Mouse (Mus musculus) heart, postnatal 14 days (tissue): ENCODE data around the gene Dusp28. TPM values are rescaled to one million over a fixed set of nuclear protein-coding genes. Genes with fewer than 3 reads are reported as not detected.
A peak's percentile ranks its signal among the peaks of the same experiment; 100 is the strongest.

Experiments used
- DNase-seq, 2 experiments: peaks; one replicate each; pipeline ENCODE4 v3.0.0; 2021 to 2022
- intact Hi-C: fragments of 180-260 bp; cut with DNase I; formaldehyde crosslinking; loops from one replicate; pipeline ENCODE4 v1.15.1; 2025
- total RNA-seq, 2 experiments: library from RNA; stranded (reverse); gene quantifications; 2 replicates each; pipeline ENCODE4 v1.2.3; 2021

Dusp28 gene
- total RNA-seq, 2 experiments from 2014 or later = 10.7 to 12.6 TPM

DNA sequence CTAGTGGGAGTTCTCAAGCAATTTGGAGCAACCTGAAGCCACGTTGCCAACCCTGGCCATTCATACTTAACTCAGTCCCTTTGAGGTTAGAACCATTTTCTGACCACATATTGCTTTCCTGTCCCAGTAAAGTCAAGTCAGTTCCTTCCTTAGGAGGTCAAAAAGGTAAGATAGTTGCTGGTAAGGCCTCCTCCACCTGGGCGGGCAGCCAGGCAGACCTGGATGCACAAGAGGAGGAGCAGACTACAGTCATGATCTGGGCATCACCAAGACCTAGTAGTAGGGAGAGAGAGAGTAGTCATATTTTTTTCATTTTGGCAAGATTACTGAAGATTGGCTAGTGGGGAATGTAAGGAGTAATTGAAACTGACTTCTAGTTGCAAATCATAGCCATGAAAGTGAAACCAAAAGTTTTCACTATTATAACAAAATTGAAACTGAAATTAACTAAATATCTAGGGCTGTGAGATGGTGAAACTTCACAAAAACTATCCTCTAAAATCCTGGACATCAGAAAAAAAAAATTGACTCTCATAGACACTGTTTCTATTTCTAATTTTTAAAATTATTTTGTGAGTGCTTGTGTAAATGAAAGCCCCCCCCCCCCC, 974 bp upstream of the Dusp28 start:
- intact Hi-C loops = no loop called here
- DNase-seq = no peak

GRCm38 (mm10) chr1:92907632-92908360, 1.0 kb downstream of the Dusp28 start:
- no peak for DNase-seq
- intact Hi-C loops = no loop called here

GRCm38 (mm10) chr1:92908664-92909063, 1.9 kb downstream of the Dusp28 start:
- intact Hi-C loops = no loop called here
- DNase-seq = no peak

DNA sequence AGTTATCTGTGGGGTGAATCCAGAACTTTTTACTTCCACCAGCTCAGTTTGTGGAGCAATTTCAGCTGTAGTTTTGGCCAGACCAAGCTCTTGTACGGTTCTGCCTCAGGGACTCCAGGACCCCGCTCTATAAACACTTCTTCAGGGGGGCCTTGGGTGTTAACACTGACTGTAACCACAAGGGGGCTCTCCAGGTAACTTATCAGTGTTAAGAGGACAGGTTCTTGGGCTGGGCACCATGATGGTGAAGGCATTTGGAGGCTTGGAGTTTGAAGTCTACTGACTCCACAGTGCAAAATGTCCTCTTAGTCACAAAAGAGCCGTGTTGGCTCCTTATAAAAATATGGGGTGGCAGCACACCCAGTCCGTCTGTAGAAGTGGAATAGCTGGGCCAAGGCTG, 2.3 kb downstream of the Dusp28 start:
- intact Hi-C loops = no loop called here
- no peak for DNase-seq

GRCm38 (mm10) chr1:92910239-92910885, 3.6 kb downstream of the Dusp28 start, which contains the start of gene Rnpepl1:
Gene Rnpepl1, plus strand, starts transcription at chr1:92910783.
- peak; percentile 86 to 91 for DNase-seq
- intact Hi-C loops = loop anchor here (2.0 kb wide), 1 partner anchor 22 kb away; no protein-coding TSS in a partner anchor

GRCm38 (mm10) chr1:92910925-92911720, 4.3 kb downstream of the Dusp28 start:
- intact Hi-C loops = loop anchor here (2.0 kb wide), 1 partner anchor 22 kb away; no protein-coding TSS in a partner anchor
- peak; percentile 75 for DNase-seq

GRCm38 (mm10) chr1:92911721-92912138, 4.9 kb downstream of the Dusp28 start:
- DNase-seq = no peak
- intact Hi-C loops = loop anchor here (2.0 kb wide), 1 partner anchor 21 kb away; no protein-coding TSS in a partner anchor

GRCm38 (mm10) chr1:92912286-92912685, 5.5 kb downstream of the Dusp28 start:
- no peak for DNase-seq
- intact Hi-C loops = no loop called here

DNA sequence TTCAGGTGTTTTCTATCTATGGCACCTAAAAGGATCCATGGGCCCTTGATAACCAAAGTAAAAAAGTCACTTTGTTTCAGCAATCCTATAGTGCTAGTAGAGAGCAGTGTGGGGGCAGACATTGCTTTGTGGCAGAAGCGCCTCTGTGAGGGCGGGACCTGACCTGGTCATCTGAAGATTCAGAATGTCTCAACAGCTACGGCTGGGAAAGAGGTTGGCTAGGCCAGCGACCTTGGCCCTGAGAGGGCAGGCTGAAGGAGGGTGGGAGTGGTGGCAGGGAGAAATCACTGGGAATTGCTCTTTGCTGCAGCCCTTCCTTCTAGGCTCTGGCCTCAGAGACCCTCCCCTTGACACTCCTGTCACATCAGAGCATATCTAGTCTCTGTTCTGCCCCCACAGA, 7.5 kb downstream of the Dusp28 start:
- no peak for DNase-seq
- intact Hi-C loops = no loop called here

GRCm38 (mm10) chr1:92914993-92915392, 8.2 kb downstream of the Dusp28 start:
- no peak for DNase-seq
- intact Hi-C loops = no loop called here

GRCm38 (mm10) chr1:92916725-92917124, 9.9 kb downstream of the Dusp28 start:
- intact Hi-C loops = no loop called here

GRCm38 (mm10) chr1:92919151-92919550, 12.4 kb downstream of the Dusp28 start:
- intact Hi-C loops = no loop called here

More at GRCm38 (mm10) chr1:92916725-92917124, 9.9 kb downstream of the Dusp28 start:
- DNase-seq = no peak

DNA sequence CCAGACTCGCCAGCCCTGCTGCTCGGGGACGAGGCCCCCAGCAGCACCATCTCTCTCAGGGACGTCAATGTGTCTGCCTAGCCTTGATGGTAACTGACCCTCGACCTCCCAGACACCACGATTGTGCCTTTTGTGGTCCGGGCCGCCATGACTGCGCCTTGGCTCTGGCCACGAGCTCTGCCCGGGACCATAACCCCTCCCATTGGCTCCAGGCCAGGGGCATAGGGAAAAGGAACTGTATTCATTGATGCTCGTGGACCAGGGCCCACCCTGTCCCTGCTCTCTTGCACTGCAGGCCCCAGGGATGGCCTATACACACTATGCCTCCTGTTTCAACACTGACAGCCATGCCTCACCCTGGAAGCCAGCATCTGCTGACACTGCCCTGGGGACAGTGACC, 13.0 kb downstream of the Dusp28 start:
- intact Hi-C loops = no loop called here
- DNase-seq = no peak

More at GRCm38 (mm10) chr1:92919151-92919550, 12.4 kb downstream of the Dusp28 start:
- DNase-seq = no peak

- intact Hi-C loops = no loop called here
- no peak for DNase-seq
These were observed 13.9 kb downstream of the Dusp28 start for GRCm38 (mm10) chr1:92920474-92921200.

DNA sequence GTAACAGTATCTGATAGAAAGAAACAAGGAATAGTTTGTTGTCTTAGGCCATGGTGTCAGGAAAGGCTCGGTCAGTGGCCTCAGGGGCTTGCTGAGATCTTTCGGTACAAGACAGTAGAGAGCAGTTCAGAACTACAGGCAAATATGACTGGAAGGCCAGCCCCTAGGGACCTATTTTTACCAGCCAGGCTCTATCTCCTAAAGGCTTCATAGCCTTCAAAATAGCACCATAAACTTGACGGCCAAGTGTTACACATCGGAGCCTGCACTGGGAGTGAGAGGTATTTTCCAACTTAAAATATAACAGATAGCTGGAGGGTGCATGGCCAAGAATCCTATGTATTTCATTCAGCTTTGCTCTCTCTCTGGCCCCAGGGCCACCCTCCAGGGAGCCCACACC, 14.7 kb downstream of the Dusp28 start:
- intact Hi-C loops = no loop called here
- no peak for DNase-seq

DNA sequence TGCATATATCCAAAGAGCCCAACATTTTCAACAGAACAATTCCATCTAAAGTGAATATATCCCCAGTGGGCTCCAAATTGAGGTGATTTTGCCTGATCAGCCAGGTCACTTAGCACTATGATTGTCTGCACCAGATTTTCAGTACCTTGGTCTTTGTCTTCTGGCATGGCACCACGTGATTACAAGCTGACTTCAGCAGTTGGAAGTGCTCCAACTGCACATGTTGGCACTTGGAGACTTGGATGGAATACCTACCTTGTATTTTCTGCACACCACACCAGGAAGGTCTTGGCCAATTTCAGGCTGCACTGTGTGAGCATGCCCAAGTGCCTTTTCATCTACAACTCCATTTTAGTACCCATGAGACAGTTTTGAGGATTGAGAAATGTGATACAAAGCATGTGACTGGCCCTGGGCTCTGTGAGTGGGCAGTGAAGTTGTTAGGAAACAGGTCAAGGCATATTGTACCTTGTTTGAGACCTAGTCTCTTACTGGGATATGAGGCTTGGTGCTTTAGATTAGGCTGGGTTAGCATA, 23.5 kb downstream of the Dusp28 start:
- intact Hi-C loops = no loop called here
- no peak for DNase-seq

DNA sequence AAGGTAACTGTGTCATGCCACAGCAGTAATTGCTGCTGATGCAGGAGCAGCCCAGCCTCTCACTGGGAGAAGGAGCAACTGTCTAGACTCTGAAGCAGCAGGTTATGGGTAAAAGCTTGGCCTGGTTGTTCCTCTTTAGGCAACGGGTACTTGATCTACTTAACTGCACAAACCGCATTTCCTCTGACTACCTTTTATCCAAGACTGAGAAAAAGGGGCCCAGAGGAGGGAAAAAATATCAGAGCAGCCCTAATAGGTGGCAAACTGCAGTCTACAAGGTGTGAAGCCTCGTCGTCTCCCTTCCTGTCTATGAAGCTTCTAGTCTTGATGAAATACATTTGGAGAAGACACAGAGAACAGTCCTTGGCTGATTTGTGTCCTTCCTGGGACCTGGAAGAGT, 26.8 kb downstream of the Dusp28 start:
- no peak for DNase-seq
- intact Hi-C loops = loop anchor here (2.0 kb wide), 1 partner anchor 23 kb away; the partner anchor contains the start of gene Rnpepl1

GRCm38 (mm10) chr1:92934182-92934827, 27.5 kb downstream of the Dusp28 start, which contains the start of gene Capn10:
Gene Capn10, plus strand, starts transcription at chr1:92934376.
- intact Hi-C loops = no loop called here
- DNase-seq = peak; percentile 87 to 91
